Mouse (Mus musculus) embryonic facial prominence, embryonic 12.5 days (tissue): ENCODE data around the gene Msh4. TPM values are rescaled to one million over a fixed set of nuclear protein-coding genes. Genes with fewer than 3 reads are reported as not detected.

Source experiments
- ATAC-seq: fragments of 200-750 bp; cut with Nextera tagmentation; 2 replicates; pipeline ENCODE4 v1.8.0; 2017; ENCODE audit not compliant: insufficient number of reproducible peaks, insufficient read depth, low FRiP score, low TSS enrichment
- H3K27ac ChIP-seq: fragments of 300-500 bp; sonication (generic); 2 replicates; pipeline ENCODE4 v1.5.1; 2016; ENCODE audit warnings: mild to moderate bottlenecking
- H3K27me3 ChIP-seq: fragments of 300-500 bp; sonication (generic); 2 replicates; pipeline ENCODE4 v1.6.1; 2016; ENCODE audit warnings: mild to moderate bottlenecking, moderate library complexity
- H3K36me3 ChIP-seq: fragments of 300-500 bp; sonication (generic); 2 replicates; pipeline ENCODE4 v1.6.1; 2016; ENCODE audit warnings: mild to moderate bottlenecking
- H3K4me1 ChIP-seq: fragments of 300-500 bp; sonication (generic); 2 replicates; pipeline ENCODE4 v1.6.1; 2016
- H3K4me2 ChIP-seq: fragments of 300-500 bp; sonication (generic); replicated peaks from 2 replicates; pipeline ENCODE4 v1.6.1; 2016; ENCODE audit warnings: mild to moderate bottlenecking, moderate library complexity
- H3K4me3 ChIP-seq: fragments of 300-500 bp; sonication (generic); 2 replicates; pipeline ENCODE4 v1.5.1; 2016; ENCODE audit warnings: mild to moderate bottlenecking
- H3K9ac ChIP-seq: fragments of 300-500 bp; sonication (generic); 2 replicates; pipeline ENCODE4 v1.6.1; 2016; ENCODE audit warnings: mild to moderate bottlenecking, moderate library complexity
- H3K9me3 ChIP-seq: fragments of 300-500 bp; sonication (generic); 2 replicates; pipeline ENCODE4 v1.6.1; 2016; ENCODE audit warnings: mild to moderate bottlenecking, moderate library complexity
- WGBS: fragments of 180-500 bp; shearing (Covaris S2); methylation state at CpG from one replicate; pipeline ENCODE4 v1.1.7; 2016; 5-methylcytosine and 5-hydroxymethylcytosine counted together
- polyA plus RNA-seq: library from polyadenylated mRNA; unstranded; fragments of >200 nt; fragmentation: Nextera tagmentation; extraction: Ambion mirVana; gene quantifications from 2 replicates; pipeline ENCODE4 v1.2.1, GENCODE M21; 2016

Msh4 gene
- polyA plus RNA-seq, 1 experiment from 2014 or later = 0.19 TPM

DNA sequence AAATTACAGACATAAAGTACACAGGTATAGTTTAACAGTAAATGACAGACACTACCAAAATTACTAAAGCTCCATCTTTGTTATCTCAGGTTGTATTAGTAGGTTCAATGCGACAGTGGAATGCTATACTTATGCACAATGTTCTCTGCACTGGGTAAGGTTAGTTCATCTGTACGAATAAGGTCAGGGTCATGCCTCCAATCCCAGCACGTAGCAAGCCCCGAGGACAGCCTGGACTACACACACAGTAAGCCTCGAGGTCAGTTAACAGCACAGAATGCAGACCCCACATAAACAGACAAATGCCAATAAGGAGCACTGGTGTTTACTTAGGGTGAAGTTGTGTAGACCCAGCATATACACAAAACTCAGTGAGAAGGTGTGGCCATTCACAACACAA lies 3.0 kb upstream of the Msh4 start:
- Histone ChIP-seq H3K36me3 (peaks cover 70% of the 10 kb centered on the region), H3K27ac (no peak overlapping the region), H3K9me3 (no peaks in the 10 kb centered on the region), H3K27me3 (no peaks in the 10 kb centered on the region), H3K4me2 (no peak overlapping the region), H3K4me3 (no peak overlapping the region), H3K4me1 (peaks cover 25% of the 10 kb centered on the region), H3K9ac (no peak overlapping the region)
- ATAC-seq = no peak
- 75% methylated on average over 5 of the region's 5 CpGs for WGBS

DNA sequence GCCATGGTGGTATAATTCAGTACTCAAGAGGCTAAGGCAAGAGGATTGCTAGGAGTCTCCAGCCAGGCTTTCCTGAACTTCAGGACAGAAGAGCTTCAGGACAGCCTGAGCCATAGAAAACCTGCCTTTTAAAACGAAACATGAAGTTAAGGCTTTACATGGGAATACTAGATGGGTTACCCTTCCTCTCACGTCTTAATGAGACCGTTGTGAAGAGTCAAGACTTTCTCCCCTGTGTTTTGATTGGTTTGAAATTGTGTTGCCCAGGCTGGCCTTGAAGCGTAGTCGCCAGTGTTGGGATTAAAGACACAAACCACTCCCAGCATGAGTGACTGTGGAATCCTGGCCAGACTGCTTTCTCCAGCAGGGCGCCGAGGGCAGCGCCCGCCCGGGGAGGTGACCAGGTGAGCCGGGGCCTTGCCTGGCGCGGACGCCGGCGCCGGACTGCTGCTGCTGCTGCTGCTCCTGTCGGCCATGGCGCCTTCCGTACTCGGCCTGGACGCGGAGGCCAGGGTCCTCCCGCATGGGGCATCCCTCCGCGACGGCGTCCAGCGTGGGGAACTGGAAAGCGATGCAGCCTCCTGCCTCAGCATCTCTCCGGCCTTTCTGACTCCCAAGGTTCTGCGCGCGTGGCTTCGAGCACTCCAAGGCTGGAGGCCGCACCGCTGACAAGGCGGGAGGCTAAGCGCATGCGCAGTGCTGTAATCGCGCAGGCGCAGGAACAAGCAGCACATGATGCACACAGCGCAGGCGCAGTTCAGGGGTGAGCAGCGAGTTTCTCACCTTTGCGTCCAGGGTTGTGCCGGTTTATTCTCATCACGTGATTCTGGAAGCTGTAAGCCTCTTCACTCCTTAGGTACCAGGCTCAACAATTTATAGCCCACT lies 445 bp downstream of the Msh4 start:
- Histone ChIP-seq H3K27ac (no peak overlapping the region), H3K9ac (no peak overlapping the region), H3K4me1 (peaks cover 13% of the 10 kb centered on the region), H3K36me3 (peaks cover 68% of the 10 kb centered on the region), H3K4me2 (no peak overlapping the region), H3K27me3 (no peaks in the 10 kb centered on the region), H3K9me3 (no peaks in the 10 kb centered on the region), H3K4me3 (no peak overlapping the region)
- 84% methylated on average over 49 of the region's 49 CpGs for WGBS
- no peak; the same call in 1 of the 2 replicates for ATAC-seq

DNA sequence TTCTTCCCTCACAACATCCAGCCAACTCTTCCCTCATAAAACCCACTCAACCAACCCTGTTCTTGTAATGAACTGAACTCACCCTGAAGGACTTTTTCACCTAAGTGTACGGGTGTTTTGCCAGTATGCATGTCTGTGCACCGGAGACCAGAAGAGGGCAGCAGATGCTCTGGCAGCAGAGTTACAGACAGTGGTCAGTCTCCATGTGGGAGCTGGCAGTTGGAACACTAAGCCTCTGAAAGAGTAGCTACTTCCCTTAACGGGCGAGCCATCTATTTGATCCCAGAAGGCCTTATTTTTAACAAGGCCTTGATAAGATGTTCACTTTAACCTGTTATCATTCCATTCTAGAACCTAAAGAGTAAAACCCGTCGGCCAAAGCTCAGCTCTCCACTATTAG lies 1.4 kb downstream of the Msh4 start:
- Histone ChIP-seq H3K4me1 (peaks cover 8% of the 10 kb centered on the region; the same call in 1 of the 2 replicates), H3K4me3 (no peak overlapping the region)
- 78% methylated on average over 6 of the region's 6 CpGs for WGBS

DNA sequence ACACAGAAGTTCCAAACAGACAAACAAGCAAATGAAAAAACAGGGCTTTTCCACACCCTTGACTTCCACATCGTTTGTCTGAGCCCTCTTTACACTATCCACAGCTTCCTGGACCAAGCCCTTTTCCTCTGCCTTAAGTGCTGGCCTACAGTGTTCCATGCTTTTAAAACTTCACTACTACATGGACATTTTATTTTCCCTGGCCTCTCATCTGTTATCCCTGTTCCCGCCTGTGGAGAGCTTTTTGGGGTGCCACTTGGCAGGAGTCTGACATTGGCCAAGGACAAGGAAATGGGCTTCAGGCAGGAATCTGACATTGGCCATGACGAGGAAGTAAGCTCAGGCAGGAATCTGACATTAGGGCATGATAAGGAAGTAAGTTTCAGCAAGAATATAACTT lies 3.3 kb downstream of the Msh4 start:
- Histone ChIP-seq H3K27ac (no peak overlapping the region), H3K27me3 (no peaks in the 10 kb centered on the region), H3K36me3 (peaks cover 39% of the 10 kb centered on the region), H3K9ac (no peak overlapping the region), H3K4me1 (no peaks in the 10 kb centered on the region), H3K4me3 (no peak overlapping the region), H3K4me2 (no peak overlapping the region), H3K9me3 (no peaks in the 10 kb centered on the region)
- no peak for ATAC-seq
- WGBS = 65% methylated on average over 3 of the region's 3 CpGs

More for the DNA sequence above, 1.4 kb downstream of the Msh4 start:
- peaks cover 59% of the 10 kb centered on the region for H3K36me3 ChIP-seq
- no peaks in the 10 kb centered on the region for H3K27me3 ChIP-seq
- H3K27ac ChIP-seq = no peak overlapping the region
- H3K9ac ChIP-seq = no peak overlapping the region
- no peak for ATAC-seq
- H3K9me3 ChIP-seq = no peaks in the 10 kb centered on the region
- no peak overlapping the region for H3K4me2 ChIP-seq

DNA sequence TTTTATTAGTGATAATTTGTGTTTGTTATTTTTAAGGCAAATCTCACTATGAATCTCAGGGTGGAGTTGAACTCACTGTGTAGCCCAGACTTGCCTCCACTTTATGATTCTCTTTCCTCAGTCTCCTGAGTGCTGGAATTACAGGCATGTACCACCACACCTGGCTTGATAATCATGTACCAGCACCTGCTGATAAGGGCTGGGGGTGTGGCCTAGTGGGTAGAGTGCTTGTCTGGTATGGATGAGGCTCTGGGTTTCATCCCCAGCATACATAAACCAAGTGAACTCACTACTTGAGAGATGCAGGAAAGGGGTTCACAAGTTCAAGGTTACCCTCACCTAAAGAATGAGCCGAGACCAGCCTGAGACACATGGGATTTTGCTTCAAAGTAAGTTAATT lies 4.0 kb downstream of the Msh4 start:
- ATAC-seq = no peak
- H3K4me2 ChIP-seq = no peak overlapping the region
- no peak overlapping the region for H3K9ac ChIP-seq
- H3K36me3 ChIP-seq = peaks cover 33% of the 10 kb centered on the region
- H3K27me3 ChIP-seq = no peaks in the 10 kb centered on the region
- no peaks in the 10 kb centered on the region for H3K4me1 ChIP-seq
- WGBS = 70% methylated on average over 1 of the region's 1 CpGs
- no peak overlapping the region for H3K27ac ChIP-seq
- no peaks in the 10 kb centered on the region for H3K9me3 ChIP-seq
- no peak overlapping the region for H3K4me3 ChIP-seq

DNA sequence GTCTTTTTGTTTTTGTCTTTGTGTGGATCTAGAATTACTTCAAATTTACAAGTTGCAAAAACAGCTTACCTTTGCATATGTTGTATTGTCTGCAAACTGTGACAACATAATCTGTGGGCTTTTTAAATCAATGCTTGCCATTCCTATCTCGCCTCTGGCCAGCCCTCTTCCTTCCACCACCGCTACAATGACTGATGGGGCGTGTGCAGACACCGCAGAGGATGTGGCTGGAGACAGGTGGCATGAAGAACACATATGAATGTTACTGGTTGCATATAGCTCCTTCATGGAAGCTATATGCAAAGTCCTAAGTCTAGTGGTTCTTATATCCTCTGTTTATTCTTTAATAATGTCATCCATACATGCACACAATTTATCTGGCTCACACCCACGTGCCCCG lies 8.7 kb downstream of the Msh4 start:
- ATAC-seq = no peak
- Histone ChIP-seq H3K4me1 (no peaks in the 10 kb centered on the region), H3K4me2 (no peak overlapping the region), H3K4me3 (no peak overlapping the region), H3K9me3 (no peaks in the 10 kb centered on the region), H3K9ac (no peak overlapping the region), H3K27ac (no peak overlapping the region), H3K27me3 (no peaks in the 10 kb centered on the region), H3K36me3 (no peaks in the 10 kb centered on the region)
- 75% methylated on average over 6 of the region's 6 CpGs for WGBS

DNA sequence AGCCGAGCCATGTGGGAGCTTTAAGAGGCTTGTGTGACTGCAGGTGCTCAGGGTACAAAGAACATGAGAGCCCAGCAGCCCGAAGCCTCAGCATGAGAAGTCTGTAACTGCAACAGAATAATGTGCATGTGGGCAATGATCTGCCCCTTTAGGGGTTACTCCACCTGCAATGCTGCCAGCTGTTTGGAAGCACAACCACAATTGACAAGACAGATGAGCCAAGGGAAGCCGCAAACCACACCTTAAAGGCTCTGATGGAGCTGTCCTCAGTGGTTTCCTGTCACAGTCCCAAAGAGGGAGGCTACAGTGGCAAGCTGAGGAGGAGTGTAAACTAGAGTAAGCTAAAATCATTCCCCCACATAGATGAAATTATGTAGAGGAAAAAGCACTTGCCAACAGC lies 10.5 kb downstream of the Msh4 start:
- WGBS = 89% methylated on average over 3 of the region's 3 CpGs
- no peak overlapping the region for H3K27ac ChIP-seq
- no peak overlapping the region for H3K4me2 ChIP-seq
- H3K9me3 ChIP-seq = no peaks in the 10 kb centered on the region
- H3K36me3 ChIP-seq = no peaks in the 10 kb centered on the region
- H3K9ac ChIP-seq = no peak overlapping the region
- no peaks in the 10 kb centered on the region for H3K4me1 ChIP-seq
- H3K4me3 ChIP-seq = no peak overlapping the region
- no peak for ATAC-seq
- no peaks in the 10 kb centered on the region for H3K27me3 ChIP-seq

DNA sequence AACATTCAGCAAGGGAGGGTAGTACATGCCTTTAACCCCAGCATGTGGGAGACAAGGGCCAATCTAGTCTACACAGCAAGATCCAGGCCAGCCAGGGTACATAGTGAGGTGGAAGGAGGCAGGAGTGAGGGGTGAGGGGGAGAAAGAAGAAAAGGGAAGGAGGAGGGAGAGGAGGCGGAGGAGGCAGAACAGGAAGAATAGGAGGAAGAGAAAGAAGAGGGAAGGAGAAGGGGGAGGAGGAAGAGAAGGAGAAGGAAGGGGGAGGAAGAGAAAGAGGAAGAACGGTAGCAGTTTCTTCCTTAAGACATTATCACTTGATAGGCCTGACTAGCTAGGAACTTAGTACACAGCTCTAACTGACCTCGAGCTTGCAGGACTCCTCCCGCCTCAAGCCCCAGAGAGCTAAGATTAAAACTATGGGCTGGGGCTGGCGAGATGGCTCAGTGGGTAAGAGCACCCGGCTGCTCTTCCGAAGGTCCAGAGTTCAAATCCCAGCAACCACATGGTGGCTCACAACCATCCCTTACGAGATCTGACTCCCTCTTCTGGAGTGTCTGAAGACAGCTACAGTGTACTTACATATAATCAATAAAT lies 16.7 kb downstream of the Msh4 start:
- Histone ChIP-seq H3K9ac (no peak overlapping the region), H3K27ac (no peak overlapping the region), H3K4me3 (no peak overlapping the region), H3K4me1 (no peaks in the 10 kb centered on the region), H3K4me2 (no peak overlapping the region), H3K36me3 (no peaks in the 10 kb centered on the region), H3K9me3 (no peaks in the 10 kb centered on the region), H3K27me3 (no peaks in the 10 kb centered on the region)
- WGBS = 87% methylated on average over 8 of the region's 8 CpGs
- no peak for ATAC-seq

DNA sequence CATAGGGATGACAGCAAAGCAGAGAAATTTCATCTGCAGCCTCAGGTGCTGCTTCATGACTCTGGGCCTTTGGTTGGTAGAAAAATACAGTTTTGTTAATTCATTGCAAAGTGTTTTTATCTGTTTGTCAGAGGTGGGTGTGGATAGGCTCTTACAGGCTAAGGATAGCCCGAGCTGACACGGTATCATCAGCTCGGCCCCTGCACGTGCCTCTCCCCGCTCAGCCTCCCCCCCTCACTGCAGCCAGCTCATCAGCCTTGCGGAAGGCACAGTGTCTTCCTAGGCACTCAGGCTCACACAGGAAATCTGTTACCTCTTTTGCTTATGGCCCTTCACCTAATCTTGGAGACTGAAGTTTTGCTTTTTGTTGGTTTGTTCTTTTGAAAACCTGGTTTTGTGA lies 17.8 kb downstream of the Msh4 start:
- no peak overlapping the region for H3K9ac ChIP-seq
- no peak overlapping the region for H3K4me2 ChIP-seq
- H3K4me1 ChIP-seq = no peaks in the 10 kb centered on the region
- H3K27ac ChIP-seq = no peak overlapping the region
- H3K36me3 ChIP-seq = no peaks in the 10 kb centered on the region
- no peak overlapping the region for H3K4me3 ChIP-seq
- no peak for ATAC-seq
- 68% methylated on average over 6 of the region's 6 CpGs for WGBS
- H3K27me3 ChIP-seq = no peaks in the 10 kb centered on the region
- H3K9me3 ChIP-seq = no peaks in the 10 kb centered on the region

DNA sequence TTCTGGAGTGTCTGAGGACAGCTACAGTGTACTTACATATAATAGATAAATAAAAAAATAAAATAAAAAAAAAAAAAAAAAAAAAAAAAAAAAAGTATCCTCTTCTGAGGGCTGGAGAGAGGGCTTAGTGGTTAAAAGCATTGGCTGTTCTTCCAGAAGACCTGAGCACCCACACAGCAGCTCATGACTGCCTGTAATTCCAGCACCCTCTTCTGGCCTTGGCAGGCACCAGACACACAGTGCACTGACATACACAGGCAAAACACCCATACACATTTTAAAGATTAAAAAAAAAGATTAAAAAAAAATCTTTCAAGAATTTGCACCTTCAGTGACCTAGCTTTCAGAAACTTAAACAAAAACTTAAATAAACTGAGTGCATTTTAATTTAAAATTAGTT lies 19.6 kb downstream of the Msh4 start:
- Histone ChIP-seq H3K9me3 (no peaks in the 10 kb centered on the region), H3K27me3 (no peaks in the 10 kb centered on the region), H3K4me2 (no peak overlapping the region), H3K27ac (no peak overlapping the region), H3K9ac (no peak overlapping the region), H3K4me1 (no peaks in the 10 kb centered on the region), H3K4me3 (no peak overlapping the region), H3K36me3 (no peaks in the 10 kb centered on the region)
- no peak for ATAC-seq

DNA sequence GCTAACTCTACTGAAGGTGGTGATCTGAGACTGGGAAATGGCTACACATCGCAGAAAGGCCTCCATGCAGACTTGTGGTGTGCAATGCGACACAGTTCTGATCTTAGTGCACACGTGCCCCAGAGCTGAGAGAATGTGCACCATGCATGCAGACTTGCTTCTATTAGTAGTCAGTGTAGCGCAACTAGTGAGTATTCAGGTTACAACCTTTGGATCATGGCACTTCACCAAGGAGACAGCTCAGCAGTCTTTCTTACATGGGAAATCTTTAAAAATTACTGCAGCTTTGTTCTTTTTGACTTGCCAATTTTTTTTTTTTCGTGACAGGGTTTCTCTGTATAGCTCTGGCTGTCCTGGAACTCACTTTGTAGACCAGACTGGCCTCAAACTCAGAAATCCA lies 34.5 kb downstream of the Msh4 start:
- H3K4me2 ChIP-seq = no peak overlapping the region
- H3K9me3 ChIP-seq = no peaks in the 10 kb centered on the region
- no peak overlapping the region for H3K4me3 ChIP-seq
- no peak overlapping the region for H3K27ac ChIP-seq
- H3K9ac ChIP-seq = no peak overlapping the region
- H3K36me3 ChIP-seq = no peaks in the 10 kb centered on the region
- H3K27me3 ChIP-seq = no peaks in the 10 kb centered on the region
- no peak for ATAC-seq
- 83% methylated on average over 5 of the region's 5 CpGs for WGBS
- H3K4me1 ChIP-seq = no peaks in the 10 kb centered on the region
